Mouse (Mus musculus) MEL (cell line): ENCODE measurements at regions not wholly inside any gene's neighbourhood (a gene's known extent, or its start where the extent isn't known, plus 50 kb on each side); places are given as distances from the start of the nearest gene placed in this dataset.

Experiments used
- DNase-seq: peaks from one replicate; pipeline ENCODE4 v3.0.0; 2011; ENCODE audit warnings: low read depth, low spot score
- H3K27ac ChIP-seq: 2 replicates; pipeline ENCODE4 v1.5.1; 2012; ENCODE audit warnings: low read depth, mild to moderate bottlenecking, control low read depth, low read length, moderate library complexity; ENCODE audit not compliant: control insufficient read depth
- H3K27me3 ChIP-seq, 2 experiments: fragments of 150-350 bp in 1 of 2; sonication (generic) in 1 of 2; 2 replicates each; pipeline ENCODE4 v1.6.1; 2012; ENCODE audit warnings: low read length in 2 of 2, mild to moderate bottlenecking in 2 of 2, improper control_type of control experiment in 1 of 2, moderate library complexity in 1 of 2; ENCODE audit not compliant: insufficient read depth in 2 of 2, control insufficient read depth in 1 of 2
- H3K36me3 ChIP-seq, 2 experiments: 2 replicates each; pipeline ENCODE4 v1.6.1; 2012 to 2014; ENCODE audit warnings: low read length in 2 of 2, improper control_type of control experiment in 1 of 2, inconsistent platforms in 1 of 2, mild to moderate bottlenecking in 1 of 2; ENCODE audit not compliant: insufficient read depth in 2 of 2, control insufficient read depth in 1 of 2
- H3K4me1 ChIP-seq, 2 experiments: fragments of 150-350 bp in 1 of 2; sonication (generic) in 1 of 2; 2 replicates each; pipeline ENCODE4 v1.6.1; 2012; ENCODE audit warnings: low read length in 2 of 2, improper control_type of control experiment in 1 of 2, mild to moderate bottlenecking in 1 of 2; ENCODE audit not compliant: insufficient read depth in 2 of 2, control insufficient read depth in 1 of 2
- H3K4me3 ChIP-seq, 2 experiments: fragments of 150-350 bp in 1 of 2; sonication (generic) in 1 of 2; 2 replicates each; pipeline ENCODE4 v1.5.1; 2012; ENCODE audit warnings: low read depth in 2 of 2, low read length in 2 of 2, mild to moderate bottlenecking in 2 of 2, moderate library complexity in 2 of 2, control low read depth in 1 of 2, improper control_type of control experiment in 1 of 2; ENCODE audit not compliant: control insufficient read depth in 1 of 2, insufficient read depth in 1 of 2
- H3K79me2 ChIP-seq: 2 replicates; pipeline ENCODE4 v1.6.1; 2012; ENCODE audit warnings: mild to moderate bottlenecking, low read length, moderate library complexity; ENCODE audit not compliant: control insufficient read depth, poor library complexity, insufficient read depth
- H3K9ac ChIP-seq: 2 replicates; pipeline ENCODE4 v1.6.1; 2012; ENCODE audit warnings: low read depth, mild to moderate bottlenecking, control low read depth, low read length, moderate library complexity; ENCODE audit not compliant: control insufficient read depth, poor library complexity, severe bottlenecking
- H3K9me3 ChIP-seq: fragments of 150-350 bp; sonication (generic); replicated peaks from 2 replicates; pipeline ENCODE4 v1.6.1; 2012; ENCODE audit warnings: mild to moderate bottlenecking, low read length, improper control_type of control experiment, moderate library complexity; ENCODE audit not compliant: insufficient read depth
- CHD1 ChIP-seq: IDR thresholded peaks from 2 replicates; pipeline ENCODE4 v1.6.1; 2012; ENCODE audit warnings: low read depth, mild to moderate bottlenecking, inconsistent platforms, low read length, improper control_type of control experiment
- EP300 ChIP-seq, 2 experiments: IDR thresholded peaks; 2 replicates each; pipeline ENCODE4 v1.6.1; 2011; ENCODE audit warnings: improper control_type of control experiment in 2 of 2, low read length in 2 of 2, low read depth in 1 of 2, mild to moderate bottlenecking in 1 of 2
- GABPA ChIP-seq: IDR thresholded peaks from 2 replicates; pipeline ENCODE4 v1.6.1; 2012; ENCODE audit warnings: low read depth, mild to moderate bottlenecking, inconsistent platforms, low read length, improper control_type of control experiment, moderate library complexity
- GATA1 ChIP-seq: IDR thresholded peaks from 2 replicates; pipeline ENCODE4 v1.6.1; 2011; ENCODE audit warnings: low read depth, low read length, improper control_type of control experiment
- JUND ChIP-seq: IDR thresholded peaks from 2 replicates; pipeline ENCODE4 v1.6.1; 2011; ENCODE audit warnings: low read depth, mild to moderate bottlenecking, improper control_type of control experiment, low read length
- KAT2A ChIP-seq: conservative IDR thresholded peaks from 2 replicates; pipeline ENCODE4 v1.6.1; 2012; ENCODE audit warnings: low read depth, low read length, improper control_type of control experiment, inconsistent platforms
- MAZ ChIP-seq: IDR thresholded peaks from 2 replicates; pipeline ENCODE4 v1.6.1; 2012; ENCODE audit warnings: low read depth, mild to moderate bottlenecking, inconsistent platforms, low read length, improper control_type of control experiment
- MEF2A ChIP-seq: IDR thresholded peaks from 2 replicates; pipeline ENCODE4 v1.6.1; 2014; ENCODE audit warnings: low read depth, mild to moderate bottlenecking, inconsistent platforms, low read length, improper control_type of control experiment; ENCODE audit not compliant: poor library complexity, insufficient replicate concordance, severe bottlenecking; ENCODE audit errors: extremely low read depth
- MXI1 ChIP-seq: IDR thresholded peaks from 2 replicates; pipeline ENCODE4 v1.6.1; 2011; ENCODE audit warnings: mild to moderate bottlenecking, low read depth, low read length, improper control_type of control experiment
- MYB ChIP-seq: IDR thresholded peaks from 2 replicates; pipeline ENCODE4 v1.6.1; 2011; ENCODE audit warnings: mild to moderate bottlenecking, low read depth, low read length, improper control_type of control experiment
- POLR2AphosphoS2 ChIP-seq: IDR thresholded peaks from 2 replicates; pipeline ENCODE4 v1.6.1; 2011; ENCODE audit warnings: low read length, improper control_type of control experiment
- RAD21 ChIP-seq: IDR thresholded peaks from 2 replicates; pipeline ENCODE4 v1.6.1; 2011; ENCODE audit warnings: mild to moderate bottlenecking, low read depth, low read length, improper control_type of control experiment
- SMC3 ChIP-seq: IDR thresholded peaks from 2 replicates; pipeline ENCODE4 v1.6.1; 2011; ENCODE audit warnings: low read depth, low read length, improper control_type of control experiment
- TAL1 ChIP-seq: IDR thresholded peaks from 2 replicates; pipeline ENCODE4 v1.6.1; 2012; ENCODE audit warnings: mild to moderate bottlenecking, inconsistent platforms, low read length, moderate library complexity, mixed read lengths
- TBP ChIP-seq: IDR thresholded peaks from 2 replicates; pipeline ENCODE4 v1.8.0; 2011; ENCODE audit warnings: low read depth, low read length, improper control_type of control experiment
- UBTF ChIP-seq: IDR thresholded peaks from 2 replicates; pipeline ENCODE4 v1.6.1; 2012; ENCODE audit warnings: low read depth, mild to moderate bottlenecking, inconsistent platforms, low read length, improper control_type of control experiment, moderate library complexity, borderline replicate concordance; ENCODE audit not compliant: insufficient read depth
- USF1 ChIP-seq: IDR thresholded peaks from 2 replicates; pipeline ENCODE4 v1.6.1; 2014; ENCODE audit warnings: low read depth, mild to moderate bottlenecking, inconsistent platforms, low read length, improper control_type of control experiment, moderate library complexity
- USF2 ChIP-seq, 2 experiments: IDR thresholded peaks; 2 replicates each; pipeline ENCODE4 v1.6.1; 2011 to 2012; ENCODE audit warnings: improper control_type of control experiment in 2 of 2, low read length in 2 of 2, borderline replicate concordance in 1 of 2, inconsistent platforms in 1 of 2, low read depth in 1 of 2, mild to moderate bottlenecking in 1 of 2; ENCODE audit not compliant: insufficient read depth in 1 of 2
- ZC3H11A ChIP-seq: IDR thresholded peaks from 2 replicates; pipeline ENCODE4 v1.6.1; 2012; ENCODE audit warnings: low read depth, mild to moderate bottlenecking, inconsistent platforms, low read length, improper control_type of control experiment
- ZNF384 ChIP-seq: IDR thresholded peaks from 2 replicates; pipeline ENCODE4 v1.6.1; 2012; ENCODE audit warnings: low read depth, mild to moderate bottlenecking, inconsistent platforms, low read length, improper control_type of control experiment

- Histone ChIP-seq H3K27ac (no peak overlapping the region), H3K4me1 (no peaks in the 10 kb centered on the region)
- TF ChIP-seq POLR2AphosphoS2, result no peak
- no peak for TF ChIP-seq GATA1
- no peak for TF ChIP-seq USF2 (IDR thresholded peaks at IDR 0.05; ENCODE audit: borderline replicate concordance in 1 of 2, insufficient read depth in 1 of 2, low read depth in 1 of 2, low read length in 2 of 2)
- TF ChIP-seq USF1, result no peak
- no peak for TF ChIP-seq EP300 (IDR thresholded peaks at IDR 0.05; ENCODE audit: low read depth in 1 of 2, low read length in 2 of 2)
- no peak for TF ChIP-seq TBP
These were observed 159.7 kb upstream of the Tmtc1 start for GRCm38 (mm10) chr6:148603878-148604277.

DNA sequence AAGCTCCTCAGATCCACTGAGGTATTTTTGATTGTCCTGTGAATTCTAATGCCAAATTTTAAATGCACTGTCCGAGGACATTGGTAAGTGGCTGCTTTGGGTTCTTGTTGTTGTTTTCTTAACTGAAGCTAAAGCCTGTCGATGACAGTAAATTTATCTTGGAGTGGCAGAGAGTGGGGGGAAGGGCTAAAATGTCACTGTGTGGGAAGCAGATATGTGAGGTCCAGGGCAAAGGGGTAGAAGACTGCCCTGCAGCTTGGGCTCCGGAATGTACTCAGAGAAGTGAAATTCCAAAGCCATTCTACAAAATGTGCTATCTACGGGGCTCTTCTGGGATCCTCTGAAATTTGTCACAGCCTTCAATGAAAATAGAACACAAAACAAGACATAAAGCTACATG lies 159.3 kb upstream of the Tmtc1 start:
- H3K4me3 ChIP-seq, result no peak overlapping the region
- H3K4me1 ChIP-seq, result no peaks in the 10 kb centered on the region

More at GRCm38 (mm10) chr6:148603878-148604277, 159.7 kb upstream of the Tmtc1 start:
- no peak for DNase-seq
- no peaks in the 10 kb centered on the region for H3K79me2 ChIP-seq
- no peaks in the 10 kb centered on the region for H3K36me3 ChIP-seq
- H3K4me3 ChIP-seq, result no peak overlapping the region
- no peak overlapping the region for H3K9ac ChIP-seq
- H3K9me3 ChIP-seq, result no peaks in the 10 kb centered on the region
- no peaks in the 10 kb centered on the region for H3K27me3 ChIP-seq

GRCm38 (mm10) chr6:148602894-148603293 lies 158.7 kb upstream of the Tmtc1 start:
- H3K9me3 ChIP-seq, result no peaks in the 10 kb centered on the region
- no peak overlapping the region for H3K27ac ChIP-seq
- H3K4me1 ChIP-seq, result no peaks in the 10 kb centered on the region
- no peak overlapping the region for H3K9ac ChIP-seq
- DNase-seq, result no peak
- H3K36me3 ChIP-seq, result no peaks in the 10 kb centered on the region
- H3K4me3 ChIP-seq, result no peak overlapping the region
- H3K79me2 ChIP-seq, result no peaks in the 10 kb centered on the region
- no peaks in the 10 kb centered on the region for H3K27me3 ChIP-seq
- no peak for TF ChIP-seq ZNF384
- no peak for TF ChIP-seq ZC3H11A

More for the DNA sequence above, 159.3 kb upstream of the Tmtc1 start:
- Histone ChIP-seq H3K9me3 (no peaks in the 10 kb centered on the region), H3K9ac (no peak overlapping the region), H3K36me3 (no peaks in the 10 kb centered on the region), H3K27ac (no peak overlapping the region), H3K79me2 (no peaks in the 10 kb centered on the region), H3K27me3 (no peaks in the 10 kb centered on the region)
- DNase-seq, result no peak
- TF ChIP-seq UBTF (no peak), MEF2A (no peak), KAT2A (no peak), MYB (no peak), ZNF384 (no peak), TAL1 (no peak), CHD1 (no peak), EP300 (IDR thresholded peaks at IDR 0.05; ENCODE audit: low read depth in 1 of 2, low read length in 2 of 2) (no peak), GABPA (no peak), MXI1 (no peak), SMC3 (no peak), RAD21 (no peak), GATA1 (no peak), JUND (no peak), MAZ (no peak)
